Mouse (Mus musculus) liver, embryonic 15.5 days (tissue): ENCODE data around the gene Jdp2. TPM values are rescaled to one million over a fixed set of nuclear protein-coding genes. Genes with fewer than 3 reads are reported as not detected.

Experiments used
- ATAC-seq: fragments of 200-750 bp; cut with Nextera tagmentation; 2 replicates; pipeline ENCODE4 v1.8.0; 2017; ENCODE audit warnings: moderate number of reproducible peaks, mild to moderate bottlenecking, moderate library complexity; ENCODE audit not compliant: insufficient read depth
- H3K27ac ChIP-seq: fragments of 300-500 bp; sonication (generic); replicated peaks from 2 replicates; pipeline ENCODE4 v1.5.1; 2015; ENCODE audit warnings: mild to moderate bottlenecking, inconsistent platforms
- H3K27me3 ChIP-seq: fragments of 300-500 bp; sonication (generic); 2 replicates; pipeline ENCODE4 v1.6.1; 2015; ENCODE audit warnings: mild to moderate bottlenecking, inconsistent platforms
- H3K36me3 ChIP-seq: fragments of 300-500 bp; sonication (generic); replicated peaks from 2 replicates; pipeline ENCODE4 v1.6.1; 2015; ENCODE audit warnings: moderate library complexity, mild to moderate bottlenecking, inconsistent platforms
- H3K4me1 ChIP-seq: fragments of 300-500 bp; sonication (generic); replicated peaks from 2 replicates; pipeline ENCODE4 v1.6.1; 2015; ENCODE audit warnings: inconsistent platforms
- H3K4me2 ChIP-seq: fragments of 300-500 bp; sonication (generic); 2 replicates; pipeline ENCODE4 v1.6.1; 2015; ENCODE audit warnings: moderate library complexity, mild to moderate bottlenecking, inconsistent platforms
- H3K4me3 ChIP-seq: fragments of 300-500 bp; sonication (generic); replicated peaks from 2 replicates; pipeline ENCODE4 v1.5.1; 2015; ENCODE audit warnings: mild to moderate bottlenecking, inconsistent platforms
- H3K9ac ChIP-seq: fragments of 300-500 bp; sonication (generic); 2 replicates; pipeline ENCODE4 v1.6.1; 2015; ENCODE audit warnings: moderate library complexity, mild to moderate bottlenecking, inconsistent platforms
- H3K9me3 ChIP-seq: fragments of 300-500 bp; sonication (generic); replicated peaks from 2 replicates; pipeline ENCODE4 v1.6.1; 2016; ENCODE audit warnings: inconsistent platforms
- WGBS: fragments of 180-500 bp; shearing (Covaris S2); methylation state at CpG from one replicate; pipeline ENCODE4 v1.1.7; 2015; ENCODE audit warnings: mixed read lengths; ENCODE audit not compliant: insufficient replicate concordance; 5-methylcytosine and 5-hydroxymethylcytosine counted together
- polyA plus RNA-seq: library from polyadenylated mRNA; unstranded; fragments of >200 nt; fragmentation: Nextera tagmentation; extraction: Ambion mirVana; gene quantifications from 2 replicates; pipeline ENCODE4 v1.2.1, GENCODE M21; 2015

The Jdp2 gene
- polyA plus RNA-seq, 1 experiment from 2014 or later, result 0.10 TPM

GRCm38 (mm10) chr12:85575496-85575840 is 23.4 kb upstream of the Jdp2 start:
- H3K9ac ChIP-seq, result no peak overlapping the region
- no peaks in the 10 kb centered on the region for H3K36me3 ChIP-seq
- ATAC-seq, result no peak
- 23% methylated on average over 4 of the region's 4 CpGs for WGBS
- no peaks in the 10 kb centered on the region for H3K27me3 ChIP-seq
- H3K4me2 ChIP-seq, result no peak overlapping the region
- peaks cover 3% of the 10 kb centered on the region; the same call in 1 of the 2 replicates for H3K4me1 ChIP-seq
- no peak overlapping the region for H3K4me3 ChIP-seq
- H3K9me3 ChIP-seq, result no peaks in the 10 kb centered on the region
- H3K27ac ChIP-seq, result no peak overlapping the region

- WGBS, result 46% methylated on average over 15 of the region's 15 CpGs
- Histone ChIP-seq H3K9ac (no peak overlapping the region), H3K27me3 (no peaks in the 10 kb centered on the region; the same call in 1 of the 2 replicates), H3K4me3 (no peak overlapping the region), H3K4me1 (no peaks in the 10 kb centered on the region), H3K9me3 (no peaks in the 10 kb centered on the region), H3K27ac (no peak overlapping the region), H3K4me2 (no peak overlapping the region), H3K36me3 (no peaks in the 10 kb centered on the region)
- no peak for ATAC-seq
Measured at GRCm38 (mm10) chr12:85581261-85582066, 17.4 kb upstream of the Jdp2 start.

- Histone ChIP-seq H3K9me3 (no peaks in the 10 kb centered on the region), H3K27me3 (no peaks in the 10 kb centered on the region; the same call in 1 of the 2 replicates), H3K4me1 (no peaks in the 10 kb centered on the region), H3K4me2 (no peak overlapping the region), H3K27ac (no peak overlapping the region), H3K9ac (no peak overlapping the region), H3K36me3 (no peaks in the 10 kb centered on the region), H3K4me3 (no peak overlapping the region)
- 78% methylated on average over 5 of the region's 5 CpGs for WGBS
- no peak for ATAC-seq
Measured at GRCm38 (mm10) chr12:85582067-85582316, 16.8 kb upstream of the Jdp2 start.

- no peak overlapping the region for H3K9ac ChIP-seq
- WGBS, result 61% methylated on average over 11 of the region's 11 CpGs
- no peak overlapping the region for H3K4me2 ChIP-seq
- no peak overlapping the region for H3K4me3 ChIP-seq
- no peak overlapping the region for H3K27ac ChIP-seq
- no peaks in the 10 kb centered on the region for H3K4me1 ChIP-seq
- no peaks in the 10 kb centered on the region; the same call in 1 of the 2 replicates for H3K27me3 ChIP-seq
- no peaks in the 10 kb centered on the region for H3K36me3 ChIP-seq
- H3K9me3 ChIP-seq, result no peaks in the 10 kb centered on the region
- ATAC-seq, result no peak
Measured at GRCm38 (mm10) chr12:85585761-85586258, 13.0 kb upstream of the Jdp2 start.

- Histone ChIP-seq H3K9ac (no peak overlapping the region), H3K27me3 (no peaks in the 10 kb centered on the region), H3K4me2 (no peak overlapping the region), H3K4me3 (no peak overlapping the region), H3K27ac (no peak overlapping the region), H3K4me1 (no peaks in the 10 kb centered on the region), H3K9me3 (no peaks in the 10 kb centered on the region), H3K36me3 (no peaks in the 10 kb centered on the region)
- ATAC-seq, result no peak
- WGBS, result 42% methylated on average over 5 of the region's 5 CpGs
Measured at GRCm38 (mm10) chr12:85589870-85590382, 8.9 kb upstream of the Jdp2 start.

- Histone ChIP-seq H3K4me2 (no peak overlapping the region), H3K36me3 (no peaks in the 10 kb centered on the region), H3K27me3 (peaks cover 23% of the 10 kb centered on the region), H3K4me1 (0 out of 2 replicates have a peak, but pooled peaks cover 3% of the 10 kb centered on the region), H3K27ac (no peak overlapping the region), H3K9ac (no peak overlapping the region), H3K9me3 (no peaks in the 10 kb centered on the region), H3K4me3 (no peak overlapping the region)
- no peak for ATAC-seq
- 16% methylated on average over 9 of the region's 9 CpGs for WGBS
Measured at GRCm38 (mm10) chr12:85592943-85593342, 5.9 kb upstream of the Jdp2 start.

- H3K27me3 ChIP-seq, result peaks cover 38% of the 10 kb centered on the region
- WGBS, result 66% methylated on average over 2 of the region's 2 CpGs
- no peak overlapping the region for H3K9ac ChIP-seq
- peaks cover 8% of the 10 kb centered on the region for H3K4me1 ChIP-seq
- no peak for ATAC-seq
- no peaks in the 10 kb centered on the region for H3K9me3 ChIP-seq
- H3K4me2 ChIP-seq, result no peak overlapping the region
- no peaks in the 10 kb centered on the region for H3K36me3 ChIP-seq
- H3K4me3 ChIP-seq, result no peak overlapping the region
- H3K27ac ChIP-seq, result no peak overlapping the region
Measured at GRCm38 (mm10) chr12:85594390-85594789, 4.4 kb upstream of the Jdp2 start.

- Histone ChIP-seq H3K4me1 (peaks cover 13% of the 10 kb centered on the region), H3K27ac (peak overlapping the region; percentile 67; the same call in 1 of the 2 replicates), H3K9me3 (no peaks in the 10 kb centered on the region), H3K9ac (no peak overlapping the region), H3K4me2 (peak overlapping the region; percentile 72), H3K4me3 (no peak overlapping the region), H3K27me3 (peaks cover 74% of the 10 kb centered on the region), H3K36me3 (no peaks in the 10 kb centered on the region)
- WGBS, result 42% methylated on average over 11 of the region's 11 CpGs
- no peak for ATAC-seq
Measured at GRCm38 (mm10) chr12:85598053-85598452, 774 bp upstream of the Jdp2 start.

GRCm38 (mm10) chr12:85599478-85600152 is 788 bp downstream of the Jdp2 start:
- WGBS, result under 1% methylated on average over 48 of the region's 49 CpGs
- H3K4me3 ChIP-seq, result peak overlapping the region; percentile 60
- ATAC-seq, result peak; percentile 26; the same call in 1 of the 2 replicates
- peak overlapping the region; percentile 72 for H3K4me2 ChIP-seq
- peak overlapping the region; percentile 55; the same call in 1 of the 2 replicates for H3K27ac ChIP-seq
- H3K36me3 ChIP-seq, result no peaks in the 10 kb centered on the region
- H3K4me1 ChIP-seq, result peaks cover 25% of the 10 kb centered on the region
- no peaks in the 10 kb centered on the region for H3K9me3 ChIP-seq
- peak overlapping the region; percentile 48 for H3K9ac ChIP-seq
- peaks cover 84% of the 10 kb centered on the region for H3K27me3 ChIP-seq

- Histone ChIP-seq H3K4me1 (peaks cover 26% of the 10 kb centered on the region), H3K4me3 (peak overlapping the region; percentile 60; the same call in 1 of the 2 replicates), H3K4me2 (peak overlapping the region; percentile 72), H3K36me3 (no peaks in the 10 kb centered on the region), H3K9ac (no peak overlapping the region), H3K9me3 (no peaks in the 10 kb centered on the region), H3K27ac (no peak overlapping the region), H3K27me3 (peaks cover 87% of the 10 kb centered on the region)
- 38% methylated on average over 7 of the region's 7 CpGs for WGBS
- ATAC-seq, result no peak
Measured at GRCm38 (mm10) chr12:85600637-85601036, 1.8 kb downstream of the Jdp2 start.

GRCm38 (mm10) chr12:85601531-85601930 is 2.7 kb downstream of the Jdp2 start:
- Histone ChIP-seq H3K4me2 (no peak overlapping the region), H3K9ac (no peak overlapping the region), H3K27me3 (peaks cover 81% of the 10 kb centered on the region), H3K36me3 (no peaks in the 10 kb centered on the region), H3K4me1 (peaks cover 26% of the 10 kb centered on the region), H3K4me3 (no peak overlapping the region), H3K9me3 (no peaks in the 10 kb centered on the region), H3K27ac (no peak overlapping the region)
- ATAC-seq, result no peak
- 60% methylated on average over 6 of the region's 6 CpGs for WGBS
